Mouse (Mus musculus) B cell, adult 2 months (primary cell): ENCODE results near the gene Rfx4.

Experiments used
- DNase-seq, 2 experiments: peaks; one replicate each; pipeline ENCODE4 v3.0.0; 2022

Gene Rfx4

GRCm38 (mm10) chr10:84758483-84759431 is 2.9 kb downstream of the Rfx4 start:
- peak; percentile 35 to 40 for DNase-seq

GRCm38 (mm10) chr10:84759511-84760117 is 3.8 kb downstream of the Rfx4 start:
- DNase-seq: peak; percentile 11 to 28

- DNase-seq: no peak
Observed at GRCm38 (mm10) chr10:84760118-84761111, 4.6 kb downstream of the Rfx4 start.

- peak in 1 of 2 experiments; percentile 20 for DNase-seq
Observed at GRCm38 (mm10) chr10:84768766-84769165, 12.9 kb downstream of the Rfx4 start.

- no peak for DNase-seq
Observed at GRCm38 (mm10) chr10:84772380-84773130, 16.7 kb downstream of the Rfx4 start.

GRCm38 (mm10) chr10:84773889-84774288 is 18.0 kb downstream of the Rfx4 start:
- no peak for DNase-seq

GRCm38 (mm10) chr10:84774573-84774972 is 18.7 kb downstream of the Rfx4 start:
- DNase-seq: peak; percentile 83 to 84

- no peak for DNase-seq
Observed at GRCm38 (mm10) chr10:84777109-84777508, 21.2 kb downstream of the Rfx4 start.

- DNase-seq: no peak
Observed at GRCm38 (mm10) chr10:84777974-84778373, 22.1 kb downstream of the Rfx4 start.

- no peak for DNase-seq
Observed at GRCm38 (mm10) chr10:84780828-84781227, 25.0 kb downstream of the Rfx4 start.

- peak in 1 of 2 experiments; percentile 16 for DNase-seq
Observed at GRCm38 (mm10) chr10:84785339-84785738, 29.5 kb downstream of the Rfx4 start.

- peak in 1 of 2 experiments; percentile 21 for DNase-seq
Observed at GRCm38 (mm10) chr10:84790323-84790722, 34.5 kb downstream of the Rfx4 start.

GRCm38 (mm10) chr10:84791181-84791580 is 35.3 kb downstream of the Rfx4 start:
- no peak for DNase-seq

GRCm38 (mm10) chr10:84801521-84801920 is 45.7 kb downstream of the Rfx4 start:
- peak; percentile 49 to 50 for DNase-seq

GRCm38 (mm10) chr10:84803216-84803844 is 47.5 kb downstream of the Rfx4 start:
- no peak for DNase-seq

GRCm38 (mm10) chr10:84805576-84805975 is 49.7 kb downstream of the Rfx4 start:
- DNase-seq: no peak

- no peak for DNase-seq
Observed at GRCm38 (mm10) chr10:84807206-84807605, 51.3 kb downstream of the Rfx4 start.

- no peak for DNase-seq
Observed at GRCm38 (mm10) chr10:84810030-84810849, 54.4 kb downstream of the Rfx4 start.

GRCm38 (mm10) chr10:84811171-84811912 is 55.5 kb downstream of the Rfx4 start:
- DNase-seq: no peak

GRCm38 (mm10) chr10:84811913-84812295 is 56.0 kb downstream of the Rfx4 start:
- DNase-seq: no peak
